Mouse (Mus musculus): Measurements from ENCODE around the gene Rpl18. TPM values are rescaled to one million over a fixed set of nuclear protein-coding genes. Genes with fewer than 3 reads are reported as not detected.

The Rpl18 gene
- polyA plus RNA-seq (2015; fragmentation: Nextera tagmentation; extraction: Ambion mirVana) = 984 and 1,005 TPM in 2 replicates

DNA sequence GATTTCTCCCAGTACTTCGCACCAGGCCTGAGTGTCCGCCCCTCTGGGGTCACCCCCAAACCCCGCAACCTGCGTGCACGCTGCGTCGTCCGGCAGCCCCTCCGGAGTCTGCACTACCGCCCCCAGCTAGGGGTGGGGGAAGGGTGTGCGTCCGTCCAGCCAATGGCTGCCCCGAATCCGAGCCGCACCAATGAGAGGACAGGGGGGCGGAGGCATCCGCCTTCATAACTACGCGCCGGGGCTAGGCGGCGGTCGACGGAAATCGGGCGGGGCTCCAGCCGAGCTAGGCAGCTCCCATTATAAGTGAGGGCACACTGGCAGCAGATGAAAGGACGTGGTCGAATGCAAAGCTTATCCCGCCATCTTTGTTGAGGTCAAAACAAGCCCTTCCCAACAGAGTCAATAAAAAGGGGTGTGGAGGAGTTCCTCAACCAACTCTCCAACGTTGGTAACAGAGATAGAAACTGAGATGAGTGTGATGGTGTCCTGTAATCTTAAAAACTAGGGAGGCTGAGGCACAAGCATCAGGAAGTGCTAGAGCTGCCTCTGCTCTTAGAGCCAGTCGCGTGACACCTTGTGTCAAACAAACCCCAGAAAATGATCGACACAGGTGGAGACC is at the start of gene Rpl18:
Gene Rpl18 (plus strand): TSS at position 368 of the 619 bp plus-strand sequence.
- Histone ChIP-seq H3K4me3 (ENCODE audit: low read length) (peak within 1 kb of the TSS; percentile 64), H3K4me1 (replicated peaks; ENCODE audit: control insufficient read depth, insufficient read depth, low read length) (peaks cover 35% of the 10 kb centered on the region), H3K36me3 (ENCODE audit: control insufficient read depth, insufficient read depth, low read length) (peaks cover 35% of the 10 kb centered on the region), H3K9ac (ENCODE audit: low read length) (peak within 1 kb of the TSS; percentile 74), H3K9me3 (ENCODE audit: control insufficient read depth, low read length) (no peaks in the 10 kb centered on the region), H3K27ac (ENCODE audit: low read length) (peak within 1 kb of the TSS; percentile 53), H3K4me2 (ENCODE audit: low read depth, low read length) (peak within 1 kb of the TSS; percentile 89), H3K27me3 (ENCODE audit: control insufficient read depth, insufficient read depth, low read depth, low read length) (no peaks in the 10 kb centered on the region)
- 5% methylated on average over 34 of the region's 34 CpGs for WGBS
- ATAC-seq (ENCODE audit: low read depth) = peak; percentile 93

DNA sequence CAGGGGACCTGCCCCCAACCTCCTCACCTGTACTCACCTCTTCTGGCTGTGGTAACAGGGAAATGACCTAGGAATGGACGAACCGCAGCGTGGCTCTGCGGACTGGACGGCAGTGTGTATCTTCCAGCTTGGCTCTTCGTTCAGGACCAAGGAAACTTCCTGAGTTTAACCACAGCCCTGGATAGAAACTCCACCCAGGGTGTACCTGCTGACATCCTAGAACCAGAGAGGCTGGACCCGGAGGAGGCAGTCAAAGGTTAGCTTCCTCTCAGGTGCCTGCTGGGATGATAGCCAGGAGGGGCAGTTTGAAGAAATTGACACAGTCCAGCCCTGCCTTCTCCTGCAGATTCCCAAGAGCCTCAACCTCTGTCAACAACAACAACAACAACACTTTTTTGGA is 49.1 kb upstream of the Rpl18 start, which contains the start of gene Fut2:
Gene Fut2 (minus strand): TSS at position 234 of the 400 bp plus-strand sequence.
- no peak for ATAC-seq (ENCODE audit: low read depth)

DNA sequence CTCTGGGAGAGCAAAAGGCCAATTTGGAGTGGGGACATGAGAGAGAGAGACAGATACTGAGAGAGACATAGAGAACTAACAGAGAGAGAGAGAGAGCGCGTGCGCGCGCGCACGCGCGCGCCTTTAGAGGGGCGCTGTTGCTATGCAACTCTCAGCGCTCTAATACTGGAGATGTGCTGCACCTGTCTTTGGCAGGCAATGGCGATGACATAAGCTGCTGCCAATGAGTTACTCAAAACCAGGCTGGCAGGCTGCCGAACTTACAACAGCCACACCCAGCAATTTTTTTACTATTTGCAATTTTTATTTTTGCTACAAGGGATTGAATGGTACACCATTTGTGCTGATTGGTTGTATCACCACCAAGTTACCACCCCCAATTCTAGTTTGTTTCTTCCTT is 47.5 kb upstream of the Rpl18 start:
- no peak for ATAC-seq (ENCODE audit: low read depth)
- Histone ChIP-seq H3K4me1 (replicated peaks; ENCODE audit: control insufficient read depth, insufficient read depth, low read length) (peaks cover 9% of the 10 kb centered on the region), H3K9ac (ENCODE audit: low read length) (no peak overlapping the region), H3K36me3 (ENCODE audit: control insufficient read depth, insufficient read depth, low read length) (no peaks in the 10 kb centered on the region), H3K27me3 (ENCODE audit: control insufficient read depth, insufficient read depth, low read depth, low read length) (no peaks in the 10 kb centered on the region), H3K4me3 (ENCODE audit: low read length) (no peak overlapping the region), H3K4me2 (ENCODE audit: low read depth, low read length) (no peak overlapping the region), H3K9me3 (ENCODE audit: control insufficient read depth, low read length) (no peaks in the 10 kb centered on the region), H3K27ac (ENCODE audit: low read length) (no peak overlapping the region)
- WGBS = 74% methylated on average over 14 of the region's 14 CpGs

More for the DNA sequence above, 49.1 kb upstream of the Rpl18 start, which contains the start of gene Fut2:
- Histone ChIP-seq H3K9me3 (ENCODE audit: control insufficient read depth, low read length) (no peaks in the 10 kb centered on the region), H3K4me3 (ENCODE audit: low read length) (no peak within 1 kb of the TSS), H3K9ac (ENCODE audit: low read length) (peak within 1 kb of the TSS; percentile 24; the same call in 1 of the 2 replicates), H3K27ac (ENCODE audit: low read length) (no peak within 1 kb of the TSS), H3K4me2 (ENCODE audit: low read depth, low read length) (0 out of 2 replicates have a peak within 1 kb of the TSS, but pooled peaks have one; percentile 0), H3K36me3 (ENCODE audit: control insufficient read depth, insufficient read depth, low read length) (no peaks in the 10 kb centered on the region), H3K4me1 (replicated peaks; ENCODE audit: control insufficient read depth, insufficient read depth, low read length) (peaks cover 9% of the 10 kb centered on the region), H3K27me3 (ENCODE audit: control insufficient read depth, insufficient read depth, low read depth, low read length) (no peaks in the 10 kb centered on the region)
- 67% methylated on average over 7 of the region's 7 CpGs for WGBS

DNA sequence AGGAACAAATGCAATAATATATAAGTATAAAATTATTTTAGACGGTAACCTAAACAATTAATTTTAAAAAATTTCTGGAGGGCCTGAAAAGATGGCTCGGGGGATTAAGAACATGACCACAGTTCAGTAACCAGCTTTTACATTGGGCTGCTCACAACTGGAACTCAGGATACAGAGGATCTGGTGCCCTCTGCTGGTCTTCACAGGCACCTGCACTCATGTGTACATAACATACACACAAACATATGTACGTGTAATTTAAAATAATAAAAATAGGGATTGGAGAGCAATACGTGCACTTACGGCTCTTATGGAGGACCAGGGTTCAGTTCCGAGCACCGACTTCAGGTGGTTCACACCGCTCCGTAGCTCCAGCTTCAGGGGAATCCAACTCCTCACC is 46.3 kb upstream of the Rpl18 start:
- H3K4me1 ChIP-seq (replicated peaks; ENCODE audit: control insufficient read depth, insufficient read depth, low read length) = peaks cover 9% of the 10 kb centered on the region
- no peaks in the 10 kb centered on the region for H3K9me3 ChIP-seq (ENCODE audit: control insufficient read depth, low read length)
- WGBS = 94% methylated on average over 9 of the region's 9 CpGs

DNA sequence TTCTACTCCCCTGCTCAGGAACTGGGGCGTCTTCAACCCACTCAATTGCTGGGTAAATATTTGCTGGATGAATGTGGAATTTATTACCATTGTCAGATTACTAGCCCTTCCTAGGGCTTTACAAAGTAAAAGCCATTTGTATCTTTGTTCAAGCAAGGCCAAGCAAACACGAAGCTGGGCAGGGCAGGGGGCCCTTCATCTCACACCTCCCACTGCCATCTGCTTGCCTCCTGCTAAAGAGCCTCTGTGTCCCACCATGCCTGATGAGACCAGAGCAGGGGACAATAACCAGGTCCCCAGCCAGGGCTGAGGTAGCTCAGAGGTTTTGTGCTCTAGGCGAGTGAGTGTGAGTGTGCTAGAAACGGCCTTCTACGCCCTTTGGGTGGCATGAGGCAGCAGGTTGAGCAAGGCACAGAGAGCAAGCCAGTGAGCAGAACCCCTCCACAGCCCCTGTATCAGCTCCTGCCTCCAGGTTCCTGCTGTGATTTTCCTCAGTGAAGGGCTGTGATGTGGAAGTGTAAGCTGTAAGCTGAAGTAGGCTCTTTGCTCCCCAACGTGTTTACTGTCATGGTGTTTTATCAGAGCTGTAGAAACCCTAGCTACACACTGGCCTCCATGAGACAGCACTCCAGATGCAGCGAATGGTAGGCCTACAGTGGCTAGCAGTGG is 37.5 kb upstream of the Rpl18 start:
- no peak for ATAC-seq (ENCODE audit: low read depth)
- no peak overlapping the region for H3K4me2 ChIP-seq (ENCODE audit: low read depth, low read length)
- H3K27me3 ChIP-seq (ENCODE audit: control insufficient read depth, insufficient read depth, low read depth, low read length) = no peaks in the 10 kb centered on the region
- H3K4me1 ChIP-seq (replicated peaks; ENCODE audit: control insufficient read depth, insufficient read depth, low read length) = peaks cover 13% of the 10 kb centered on the region
- H3K27ac ChIP-seq (ENCODE audit: low read length) = no peak overlapping the region
- H3K4me3 ChIP-seq (ENCODE audit: low read length) = no peak overlapping the region
- no peaks in the 10 kb centered on the region for H3K9me3 ChIP-seq (ENCODE audit: control insufficient read depth, low read length)
- 52% methylated on average over 7 of the region's 7 CpGs for WGBS
- H3K9ac ChIP-seq (ENCODE audit: low read length) = no peak overlapping the region
- H3K36me3 ChIP-seq (ENCODE audit: control insufficient read depth, insufficient read depth, low read length) = no peaks in the 10 kb centered on the region

More for the DNA sequence above, 46.3 kb upstream of the Rpl18 start:
- Histone ChIP-seq H3K9ac (ENCODE audit: low read length) (no peak overlapping the region), H3K27ac (ENCODE audit: low read length) (no peak overlapping the region), H3K4me3 (ENCODE audit: low read length) (no peak overlapping the region), H3K36me3 (ENCODE audit: control insufficient read depth, insufficient read depth, low read length) (no peaks in the 10 kb centered on the region), H3K27me3 (ENCODE audit: control insufficient read depth, insufficient read depth, low read depth, low read length) (no peaks in the 10 kb centered on the region), H3K4me2 (ENCODE audit: low read depth, low read length) (no peak overlapping the region)
- no peak for ATAC-seq (ENCODE audit: low read depth)

DNA sequence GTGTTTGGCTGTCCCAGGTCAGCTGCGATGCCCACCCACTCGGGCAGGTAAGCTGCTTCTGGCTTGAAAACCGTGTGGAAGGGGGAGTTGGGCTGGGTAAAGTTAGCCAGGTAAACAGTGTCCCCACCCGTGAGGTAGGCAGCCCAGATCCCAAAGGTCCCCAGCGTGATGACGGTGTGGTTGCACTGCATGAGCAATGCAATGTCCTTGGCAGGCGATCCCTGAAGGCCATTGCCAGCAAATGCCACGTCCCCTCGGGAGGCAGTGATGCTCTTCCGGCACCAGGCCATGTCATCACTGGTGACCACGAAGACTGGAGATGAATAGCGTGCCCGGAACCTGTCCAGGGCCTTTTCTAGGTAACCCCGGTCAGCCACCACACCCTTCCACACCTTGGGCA is 36.7 kb upstream of the Rpl18 start:
- WGBS = 89% methylated on average over 14 of the region's 14 CpGs
- Histone ChIP-seq H3K4me1 (replicated peaks; ENCODE audit: control insufficient read depth, insufficient read depth, low read length) (peaks cover 13% of the 10 kb centered on the region), H3K27me3 (ENCODE audit: control insufficient read depth, insufficient read depth, low read depth, low read length) (no peaks in the 10 kb centered on the region), H3K36me3 (ENCODE audit: control insufficient read depth, insufficient read depth, low read length) (no peaks in the 10 kb centered on the region), H3K4me2 (ENCODE audit: low read depth, low read length) (no peak overlapping the region), H3K27ac (ENCODE audit: low read length) (no peak overlapping the region), H3K9me3 (ENCODE audit: control insufficient read depth, low read length) (no peaks in the 10 kb centered on the region), H3K4me3 (ENCODE audit: low read length) (no peak overlapping the region), H3K9ac (ENCODE audit: low read length) (no peak overlapping the region)
- ATAC-seq (ENCODE audit: low read depth) = no peak

DNA sequence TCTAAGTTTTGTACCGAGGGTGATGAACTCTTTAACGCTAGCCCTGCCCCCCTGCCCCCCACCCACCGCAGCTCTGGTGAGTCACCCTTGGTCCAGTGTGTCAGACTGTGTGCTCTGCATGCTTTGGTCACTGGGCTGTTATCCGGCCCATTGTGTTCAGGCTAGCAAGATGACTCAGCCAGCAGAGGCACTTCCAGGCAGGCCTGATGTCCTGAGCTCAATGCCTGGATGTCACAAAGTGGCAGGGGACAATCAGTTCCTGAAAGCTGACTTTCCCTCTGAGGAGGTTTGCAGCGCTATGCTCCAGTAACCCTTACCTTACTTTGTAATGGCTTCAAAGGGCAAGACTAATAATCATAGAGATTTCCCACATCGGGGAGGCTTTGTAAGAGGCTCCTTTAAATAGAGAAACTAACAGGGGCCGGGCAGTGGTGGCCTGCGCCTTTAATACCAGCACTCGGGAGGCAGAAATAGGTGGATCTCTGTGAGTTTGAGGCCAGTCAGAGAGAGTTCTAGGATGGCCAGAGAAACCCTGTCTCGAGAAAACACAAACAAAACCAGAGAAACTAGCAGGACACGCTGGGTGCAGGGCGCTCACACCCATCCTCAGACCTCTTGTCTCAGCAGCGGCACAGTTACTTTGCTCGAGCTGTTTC is 35.2 kb upstream of the Rpl18 start:
- WGBS = 64% methylated on average over 14 of the region's 14 CpGs
- Histone ChIP-seq H3K9ac (ENCODE audit: low read length) (0 out of 2 replicates have a peak overlapping the region, but pooled peaks have one; percentile 1), H3K4me2 (ENCODE audit: low read depth, low read length) (no peak overlapping the region), H3K27me3 (ENCODE audit: control insufficient read depth, insufficient read depth, low read depth, low read length) (no peaks in the 10 kb centered on the region; the same call in 1 of the 2 replicates), H3K4me3 (ENCODE audit: low read length) (no peak overlapping the region), H3K9me3 (ENCODE audit: control insufficient read depth, low read length) (no peaks in the 10 kb centered on the region), H3K27ac (ENCODE audit: low read length) (peak overlapping the region; percentile 36; the same call in 1 of the 2 replicates), H3K4me1 (replicated peaks; ENCODE audit: control insufficient read depth, insufficient read depth, low read length) (peaks cover 13% of the 10 kb centered on the region), H3K36me3 (ENCODE audit: control insufficient read depth, insufficient read depth, low read length) (no peaks in the 10 kb centered on the region)
- ATAC-seq (ENCODE audit: low read depth) = no peak; the same call in 1 of the 2 replicates

DNA sequence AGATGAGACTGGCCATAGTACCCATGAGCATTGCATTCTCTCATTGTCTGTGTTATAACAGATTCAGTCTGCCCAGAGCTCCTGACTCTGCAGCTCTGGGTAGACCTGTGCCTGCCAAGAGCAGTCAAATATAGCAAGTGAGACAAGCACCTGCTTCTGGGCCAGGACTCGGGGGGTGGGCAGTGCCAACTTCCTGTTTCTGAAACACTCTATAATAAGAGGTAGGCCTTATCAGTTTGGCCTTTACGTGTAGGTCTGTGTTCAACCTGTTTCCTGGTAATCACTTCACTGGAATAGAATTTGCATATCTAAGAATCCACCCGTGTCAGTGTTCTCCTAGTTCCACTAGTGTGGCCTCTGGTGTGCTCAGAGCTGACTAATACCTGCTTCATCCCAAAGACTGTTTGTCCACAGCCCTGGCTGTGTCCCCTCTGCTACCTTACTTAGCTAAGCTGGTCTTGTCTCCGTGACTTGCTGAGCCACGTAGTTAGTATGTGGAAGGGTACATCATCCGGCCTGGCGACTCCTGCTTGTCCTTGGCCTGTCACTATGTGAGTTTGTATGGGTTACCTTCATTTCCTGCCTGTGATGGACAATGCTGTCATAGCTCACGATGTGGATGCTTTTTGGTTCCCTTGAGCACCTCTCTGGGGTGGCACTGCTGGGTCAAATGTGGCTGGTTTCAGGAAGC is 34.1 kb upstream of the Rpl18 start:
- Histone ChIP-seq H3K4me1 (replicated peaks; ENCODE audit: control insufficient read depth, insufficient read depth, low read length) (peaks cover 21% of the 10 kb centered on the region), H3K9me3 (ENCODE audit: control insufficient read depth, low read length) (no peaks in the 10 kb centered on the region), H3K4me2 (ENCODE audit: low read depth, low read length) (no peak overlapping the region), H3K9ac (ENCODE audit: low read length) (no peak overlapping the region), H3K36me3 (ENCODE audit: control insufficient read depth, insufficient read depth, low read length) (no peaks in the 10 kb centered on the region), H3K4me3 (ENCODE audit: low read length) (no peak overlapping the region), H3K27ac (ENCODE audit: low read length) (peak overlapping the region; percentile 69; the same call in 1 of the 2 replicates), H3K27me3 (ENCODE audit: control insufficient read depth, insufficient read depth, low read depth, low read length) (no peaks in the 10 kb centered on the region; the same call in 1 of the 2 replicates)
- no peak for ATAC-seq (ENCODE audit: low read depth)
- WGBS = 59% methylated on average over 8 of the region's 8 CpGs
